Mouse (Mus musculus): ENCODE measurements around the gene Zfp961. TPM values are rescaled to one million over a fixed set of nuclear protein-coding genes. Genes with fewer than 3 reads are reported as not detected.

The Zfp961 gene
- 15.1 and 18.7 TPM in 2 replicates for polyA plus RNA-seq (2015; fragmentation: Nextera tagmentation; extraction: Ambion mirVana)

GRCm38 (mm10) chr8:71950482-71951221 is at the start of gene Zfp961:
Gene Zfp961 (plus strand): TSS chr8:71951038.

GRCm38 (mm10) chr8:71908309-71909261 is 42.3 kb upstream of the Zfp961 start, which contains the start of the genes Zfp882 and Zfp617:
Gene Zfp882 (plus strand): TSS chr8:71908608.
Gene Zfp617 (plus strand): TSS chr8:71908635.

GRCm38 (mm10) chr8:72009473-72009872 is 58.6 kb downstream of the Zfp961 start, which contains the start of gene Cyp4f18:
Gene Cyp4f18 (minus strand): TSS chr8:72009626.

GRCm38 (mm10) chr8:72040918-72041317 is 90.1 kb downstream of the Zfp961 start, which contains the start of gene Olfr372:
Gene Olfr372 (plus strand): TSS chr8:72041218.

Other genes starting within 250 kb of the Zfp961 start
- 2.2 and 4.1 TPM in 2 replicates for gene B3gnt3, start 249.2 kb upstream of the Zfp961 start, polyA plus RNA-seq (2015; fragmentation: Nextera tagmentation; extraction: Ambion mirVana)
- gene Fcho1, start 225.3 kb upstream of the Zfp961 start, polyA plus RNA-seq (2015; fragmentation: Nextera tagmentation; extraction: Ambion mirVana), result 5.1 and 6.2 TPM in 2 replicates
- gene Zfp709, start 69.0 kb upstream of the Zfp961 start, polyA plus RNA-seq (2015; fragmentation: Nextera tagmentation; extraction: Ambion mirVana), result 5.3 and 5.6 TPM in 2 replicates
- 2.7 and 3.2 TPM in 2 replicates for gene Zfp882, start 42.4 kb upstream of the Zfp961 start, polyA plus RNA-seq (2015; fragmentation: Nextera tagmentation; extraction: Ambion mirVana)
- 17.0 and 21.5 TPM in 2 replicates for gene Zfp617, start 42.4 kb upstream of the Zfp961 start, polyA plus RNA-seq (2015; fragmentation: Nextera tagmentation; extraction: Ambion mirVana)
- 3.0 and 4.5 TPM in 2 replicates for gene Cyp4f18, start 58.6 kb downstream of the Zfp961 start, polyA plus RNA-seq (2015; fragmentation: Nextera tagmentation; extraction: Ambion mirVana)
- gene Olfr372, start 90.2 kb downstream of the Zfp961 start, polyA plus RNA-seq (2015; fragmentation: Nextera tagmentation; extraction: Ambion mirVana), result not detected in 2 replicates
- gene Olfr373, start 132.1 kb downstream of the Zfp961 start, polyA plus RNA-seq (2015; fragmentation: Nextera tagmentation; extraction: Ambion mirVana), result not detected in 2 replicates
- gene Olfr374, start 156.0 kb downstream of the Zfp961 start, polyA plus RNA-seq (2015; fragmentation: Nextera tagmentation; extraction: Ambion mirVana), result 0.03 TPM in 1 of 2 replicates, not detected in the other
- gene Tpm4, start 183.9 kb downstream of the Zfp961 start, polyA plus RNA-seq (2015; fragmentation: Nextera tagmentation; extraction: Ambion mirVana), result 309 and 335 TPM in 2 replicates
- gene Rab8a, start 210.2 kb downstream of the Zfp961 start, polyA plus RNA-seq (2015; fragmentation: Nextera tagmentation; extraction: Ambion mirVana), result 75.7 and 78.6 TPM in 2 replicates
- 0.17 and 0.26 TPM in 2 replicates for gene Hsh2d, start 238.6 kb downstream of the Zfp961 start, polyA plus RNA-seq (2015; fragmentation: Nextera tagmentation; extraction: Ambion mirVana)